15 mouse cellular contexts compared by ENCODE assay signal in the genomic region with DNA sequence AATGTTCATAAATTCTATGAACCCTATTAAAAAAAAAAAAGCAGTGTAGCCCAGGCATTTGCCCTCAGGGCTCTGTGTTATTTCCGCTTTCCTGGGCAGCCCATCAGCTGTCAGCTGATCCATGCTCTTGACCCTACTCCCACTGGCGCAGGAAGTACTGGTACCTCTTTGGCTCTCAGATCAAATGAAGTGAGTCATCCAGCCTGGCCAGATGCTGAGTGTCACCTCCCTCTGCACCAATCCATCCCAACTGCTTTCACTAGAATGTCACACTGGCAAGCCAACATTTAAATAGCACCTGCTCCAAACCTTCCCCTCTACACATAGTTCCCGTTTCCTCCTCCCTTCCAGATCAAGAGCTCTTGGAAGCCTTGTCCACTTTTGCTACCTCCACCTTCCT.
"Had no signal": no experiment of that assay in that cellular context is flagged by ENCODE, and none has a peak within 500 bp of the region (broad histone marks: within the 10 kb centered on the region; RNA-seq: fewer than 3 reads in every experiment).

No protein-coding gene starts in this region.

- ATAC-seq: lung, postnatal 0 days had no signal

- H3K4me3 ChIP-seq: left cerebral cortex, adult 2 months; limb, embryonic 10.5 days; liver, embryonic 15.5 days; myocyte; neural tube, embryonic 15.5 days had no signal

- H3K4me2 ChIP-seq: liver, embryonic 11.5 days; liver, embryonic 15.5 days; neural tube, embryonic 15.5 days had no signal

- H3K9me3 ChIP-seq: limb, embryonic 10.5 days; liver, embryonic 15.5 days; neural tube, embryonic 15.5 days had no signal

- H3K9ac ChIP-seq: liver, embryonic 15.5 days; neural tube, embryonic 15.5 days had no signal

- DNase-seq: kidney, postnatal 25 days; lung, adult 2 months; lung, postnatal 36 days; midbrain, embryonic 14.5 days; right cerebral cortex, postnatal 4 days; spleen, adult 18-20 months; thymus, adult 18-20 months; thymus, postnatal 14 days had no signal

- H3K27me3 ChIP-seq: liver, embryonic 15.5 days; neural tube, embryonic 15.5 days had no signal

- H3K27ac ChIP-seq: left cerebral cortex, adult 2 months; limb, embryonic 10.5 days; liver, embryonic 15.5 days; neural tube, embryonic 15.5 days had no signal

- H3K4me1 ChIP-seq: limb, embryonic 10.5 days; liver, embryonic 15.5 days; neural tube, embryonic 15.5 days had no signal
